Mouse (Mus musculus) ovary, postnatal 36 days (tissue): ENCODE measurements at regions not wholly inside any gene's neighbourhood (a gene's known extent, or its start where the extent isn't known, plus 50 kb on each side); places are given as distances from the start of the nearest gene placed in this dataset.
"Not testable (repeated sequence)": the region's sequence is repeated elsewhere in the genome, so short reads cannot be mapped to it uniquely, and the experiment has no call there.

Source experiments
- DNase-seq: peaks from one replicate; pipeline ENCODE4 v3.0.0; 2022; ENCODE audit warnings: low spot score, mixed read lengths

DNA sequence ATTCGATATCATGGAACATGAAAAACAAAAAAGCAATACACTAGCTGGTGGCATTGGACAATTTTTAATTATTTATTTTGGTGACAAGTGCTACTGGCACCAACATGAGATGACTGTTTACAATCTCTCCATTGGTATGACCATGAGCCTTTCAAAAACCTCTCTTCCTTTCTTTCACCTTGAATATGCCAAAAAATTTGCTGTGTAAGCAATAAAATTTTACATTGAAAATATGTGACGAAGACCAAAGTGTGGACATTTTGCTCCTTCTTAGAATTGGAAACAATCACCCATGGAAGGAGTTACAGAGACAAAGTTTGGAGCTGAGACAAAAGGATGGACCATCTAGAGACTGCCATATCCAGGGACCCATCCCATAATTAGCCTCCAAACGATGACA is 83.4 kb upstream of the Gm49339 start:
- not testable (repeated sequence) for DNase-seq

- peak; percentile 24 for DNase-seq
Measured at GRCm38 (mm10) chr10:51405141-51405540, 75.3 kb upstream of the Gm49339 start.

DNA sequence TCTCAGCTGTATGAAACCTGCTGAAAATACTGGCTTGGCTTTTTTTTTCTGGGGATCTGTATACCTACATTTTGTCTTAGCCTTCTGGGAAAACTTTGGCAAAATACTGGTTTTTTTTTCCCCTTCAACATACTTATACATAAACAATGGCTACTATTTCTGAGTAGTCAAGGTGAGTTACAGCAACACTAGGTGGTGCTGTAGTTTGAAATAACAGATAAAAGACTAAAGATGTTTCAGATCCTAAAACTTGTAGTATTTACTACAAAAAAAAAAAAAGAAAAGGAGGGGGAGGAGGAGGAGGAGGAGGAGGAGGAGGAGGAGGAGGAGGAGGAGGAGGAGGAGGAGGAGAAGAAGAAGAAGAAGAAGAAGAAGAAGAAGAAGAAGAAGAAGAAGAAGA is 67.6 kb upstream of the Gm49339 start:
- DNase-seq = no peak

GRCm38 (mm10) chr10:51414512-51414911 is 65.9 kb upstream of the Gm49339 start:
- no peak for DNase-seq

DNA sequence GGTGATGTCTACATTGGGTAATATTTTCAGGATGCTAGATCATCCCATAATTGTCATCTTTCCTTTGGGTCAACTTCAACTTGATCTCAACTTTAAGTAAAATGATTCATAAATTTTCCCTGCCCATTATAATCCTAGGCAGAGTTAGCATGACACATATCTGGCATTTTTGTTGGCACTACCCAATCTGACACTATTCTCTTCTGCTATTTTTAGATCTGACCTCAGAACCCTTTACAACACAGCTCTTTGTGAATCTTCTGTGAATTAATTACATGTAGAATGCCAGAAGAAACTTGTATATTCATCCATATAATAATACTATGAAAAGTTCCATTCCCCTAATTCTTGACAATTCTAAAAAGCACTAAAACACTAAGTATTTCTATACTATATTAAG is 63.7 kb upstream of the Gm49339 start:
- no peak for DNase-seq

DNA sequence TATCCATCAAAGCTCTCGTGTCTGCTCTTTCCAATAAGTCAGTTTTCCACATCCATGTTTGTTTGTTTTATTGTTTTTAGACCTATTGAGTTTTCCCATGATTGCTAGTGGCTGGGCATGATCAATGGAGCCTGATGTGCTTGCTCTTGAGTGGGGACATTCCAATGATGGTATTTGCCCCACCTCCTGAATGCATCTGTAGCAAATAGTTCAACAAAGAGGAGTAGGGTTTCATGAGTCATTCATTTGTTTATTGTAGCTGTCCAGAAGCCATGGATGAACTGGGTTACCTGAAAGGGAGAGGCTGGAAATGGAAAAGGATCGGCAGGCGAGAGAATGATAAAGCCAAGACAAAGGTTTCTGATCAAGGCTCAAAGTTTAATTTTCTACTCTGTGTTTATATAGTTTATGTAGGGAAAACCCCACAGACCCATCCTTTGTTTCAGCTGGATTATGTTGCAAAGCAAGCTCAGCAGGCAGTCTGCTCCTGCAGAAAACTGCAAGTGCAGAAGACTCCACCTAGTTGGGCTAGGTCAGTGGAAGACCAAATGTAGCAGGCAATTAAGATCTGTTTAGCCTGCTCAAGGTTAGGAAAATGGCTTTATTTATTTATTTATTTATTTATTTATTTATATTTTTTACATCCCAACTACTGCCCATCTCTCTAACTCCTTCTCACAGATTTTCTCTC is 63.0 kb upstream of the Gm49339 start:
- DNase-seq = no peak

DNA sequence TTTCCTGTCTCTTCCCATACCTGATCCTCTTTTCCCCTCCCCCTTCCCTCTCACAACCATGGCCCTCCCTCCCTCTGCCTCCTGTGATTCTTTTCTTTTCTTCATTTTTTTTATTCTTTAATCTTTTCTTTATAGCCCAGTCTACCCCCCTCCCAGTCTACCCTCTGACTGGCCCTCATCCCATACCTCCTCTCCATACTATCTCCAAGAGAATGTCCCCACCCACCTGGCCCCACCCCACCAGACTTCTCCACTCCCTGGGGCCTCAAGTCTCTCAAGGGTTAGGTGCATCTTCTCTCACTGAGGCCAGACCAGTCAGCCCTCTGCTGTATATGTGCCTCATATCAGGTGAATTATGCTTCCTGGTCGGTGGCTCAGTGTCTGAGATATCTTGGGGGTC is 61.9 kb upstream of the Gm49339 start:
- no peak for DNase-seq

DNA sequence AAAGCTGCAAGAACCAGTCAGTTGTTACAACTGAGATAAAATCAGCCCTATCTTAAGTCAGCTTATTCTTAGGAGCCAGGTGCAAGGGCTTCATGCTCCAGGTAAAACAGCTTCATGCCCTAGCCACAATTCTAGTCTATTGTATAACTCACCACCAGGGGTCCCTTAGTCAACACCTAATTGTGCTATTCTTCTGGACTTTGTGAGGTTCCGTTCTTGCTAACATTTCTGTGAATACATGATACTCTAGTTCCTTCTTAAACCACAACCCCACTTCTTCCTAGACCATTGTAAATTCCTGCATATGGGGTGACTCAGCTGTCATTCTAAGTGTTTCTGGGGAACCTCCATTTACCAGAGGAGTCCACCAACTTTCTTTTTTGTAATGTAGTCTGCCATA is 57.9 kb upstream of the Gm49339 start:
- DNase-seq = no peak
